Mouse (Mus musculus) cerebellum, adult 9-10 months (tissue): Measurements from ENCODE around the gene Vmn1r183.
"Not testable (repeated sequence)": the region's sequence is repeated elsewhere in the genome, so short reads cannot be mapped to it uniquely, and the experiment has no call there.

Experiments
- DNase-seq: peaks from one replicate; pipeline ENCODE4 v3.0.0; 2022

Gene Vmn1r183

GRCm38 (mm10) chr7:24052660-24053304, at the start of gene Vmn1r183:
TSS of gene Vmn1r183 (plus strand) at chr7:24053254.
- DNase-seq = no peak

GRCm38 (mm10) chr7:24074424-24074823, 21.4 kb downstream of the Vmn1r183 start:
- DNase-seq = not testable (repeated sequence)

- peak; percentile 97 for DNase-seq
These were observed 28.8 kb downstream of the Vmn1r183 start, which contains the start of gene Zfp180 for GRCm38 (mm10) chr7:24081634-24082431. TSS of gene Zfp180 (plus strand) at chr7:24081924.

GRCm38 (mm10) chr7:24082457-24083235, 29.6 kb downstream of the Vmn1r183 start:
- peak; percentile 48 for DNase-seq

- no peak for DNase-seq
These were observed 33.8 kb downstream of the Vmn1r183 start for GRCm38 (mm10) chr7:24086871-24087270.

GRCm38 (mm10) chr7:24087485-24088125, 34.6 kb downstream of the Vmn1r183 start:
- DNase-seq = no peak

GRCm38 (mm10) chr7:24104403-24104802, 51.3 kb downstream of the Vmn1r183 start:
- no peak for DNase-seq

- no peak for DNase-seq
These were observed 52.2 kb downstream of the Vmn1r183 start for GRCm38 (mm10) chr7:24105144-24105703.

GRCm38 (mm10) chr7:24110839-24111238, 57.8 kb downstream of the Vmn1r183 start:
- DNase-seq = peak; percentile 51

- DNase-seq = no peak
These were observed 58.7 kb downstream of the Vmn1r183 start for GRCm38 (mm10) chr7:24111772-24112155.

GRCm38 (mm10) chr7:24112156-24112856, 59.3 kb downstream of the Vmn1r183 start, which contains the start of gene Zfp112:
TSS of gene Zfp112 (plus strand) at chr7:24112314.
- DNase-seq = peak; percentile 93

- peak; percentile 78 for DNase-seq
These were observed 59.9 kb downstream of the Vmn1r183 start for GRCm38 (mm10) chr7:24113001-24113400.
